Mouse (Mus musculus): ENCODE measurements around the gene Qsox2.

Gene Qsox2

GRCm38 (mm10) chr2:26237290-26237782 is at the start of gene Qsox2:
Gene Qsox2, minus strand, starts transcription at chr2:26237525.
- DNase-seq: peak; percentile 93

- no peak for DNase-seq
Observed at GRCm38 (mm10) chr2:26286391-26286790, 49.1 kb upstream of the Qsox2 start.

- DNase-seq: no peak
Observed at GRCm38 (mm10) chr2:26285804-26286203, 48.5 kb upstream of the Qsox2 start.

GRCm38 (mm10) chr2:26280594-26280993 is 43.3 kb upstream of the Qsox2 start:
- no peak for DNase-seq

GRCm38 (mm10) chr2:26279712-26280111 is 42.4 kb upstream of the Qsox2 start:
- no peak for DNase-seq

GRCm38 (mm10) chr2:26273611-26274010 is 36.3 kb upstream of the Qsox2 start:
- peak; percentile 30 for DNase-seq

- no peak for DNase-seq
Observed at GRCm38 (mm10) chr2:26268216-26268615, 30.9 kb upstream of the Qsox2 start.

- no peak for DNase-seq
Observed at GRCm38 (mm10) chr2:26266066-26266742, 28.9 kb upstream of the Qsox2 start.

GRCm38 (mm10) chr2:26265095-26265494 is 27.8 kb upstream of the Qsox2 start:
- no peak for DNase-seq

- DNase-seq: no peak
Observed at GRCm38 (mm10) chr2:26264646-26265045, 27.3 kb upstream of the Qsox2 start.

GRCm38 (mm10) chr2:26257315-26258096 is 20.2 kb upstream of the Qsox2 start:
- DNase-seq: no peak

- no peak for DNase-seq
Observed at GRCm38 (mm10) chr2:26254816-26255215, 17.5 kb upstream of the Qsox2 start.

GRCm38 (mm10) chr2:26252514-26253206 is 15.3 kb upstream of the Qsox2 start:
- no peak for DNase-seq

- DNase-seq: no peak
Observed at GRCm38 (mm10) chr2:26247531-26247930, 10.2 kb upstream of the Qsox2 start.

- DNase-seq: no peak
Observed at GRCm38 (mm10) chr2:26240841-26241240, 3.5 kb upstream of the Qsox2 start.

GRCm38 (mm10) chr2:26240330-26240729 is 3.0 kb upstream of the Qsox2 start:
- no peak for DNase-seq

GRCm38 (mm10) chr2:26236681-26237289 is 540 bp downstream of the Qsox2 start:
- DNase-seq: no peak

GRCm38 (mm10) chr2:26234771-26235170 is 2.6 kb downstream of the Qsox2 start:
- peak; percentile 19 for DNase-seq

GRCm38 (mm10) chr2:26234253-26234652 is 3.1 kb downstream of the Qsox2 start:
- DNase-seq: no peak

GRCm38 (mm10) chr2:26231366-26231765 is 6.0 kb downstream of the Qsox2 start:
- DNase-seq: no peak

- DNase-seq: no peak
Observed at GRCm38 (mm10) chr2:26230253-26230652, 7.1 kb downstream of the Qsox2 start.

- peak; percentile 27 for DNase-seq
Observed at GRCm38 (mm10) chr2:26227788-26228187, 9.5 kb downstream of the Qsox2 start.

- DNase-seq: no peak
Observed at GRCm38 (mm10) chr2:26225242-26225641, 12.1 kb downstream of the Qsox2 start.
